Comparison of ENCODE assay signal across 10 mouse cellular contexts in genomic region chr1:138840440-138841305, GRCm38 (mm10). TPM values are rescaled to one million over a fixed set of nuclear protein-coding genes. Genes with fewer than 3 reads are reported as not detected.
A peak's percentile ranks its signal among the peaks of the same experiment; 100 is the strongest.
DNase-seq lines count a peak whose midpoint lies in the region; ATAC-seq and TF ChIP-seq lines count a peak whose summit lies in the region.
"Had no signal": no experiment of that assay in that cellular context is flagged by ENCODE, and none has a peak within 500 bp of the region (broad histone marks: within the 10 kb centered on the region; RNA-seq: fewer than 3 reads in every experiment).

No protein-coding gene starts in this region.

- ATAC-seq in intestine, embryonic 14.5 days (replicated peaks; ENCODE audit: low FRiP score, low TSS enrichment, low read depth): no peak
- ATAC-seq in intestine, embryonic 16.5 days: no peak
- ATAC-seq in embryonic facial prominence, embryonic 11.5 days (replicated peaks; ENCODE audit: insufficient number of reproducible peaks, low FRiP score, low TSS enrichment, low read depth): no peak
- no peak for ATAC-seq in hindbrain, embryonic 12.5 days (ENCODE audit: low FRiP score)

- no peaks in the 10 kb centered on the region for H3K36me3 ChIP-seq in intestine, embryonic 14.5 days (ENCODE audit: control insufficient read depth, insufficient read depth, low read length)
- no peaks in the 10 kb centered on the region for H3K36me3 ChIP-seq in intestine, embryonic 16.5 days (ENCODE audit: control insufficient read depth, insufficient read depth, low read length)
- H3K36me3 ChIP-seq in embryonic facial prominence, embryonic 11.5 days (replicated peaks; ENCODE audit: control insufficient read depth, insufficient read depth, low read depth, low read length): no peaks in the 10 kb centered on the region
- H3K36me3 ChIP-seq in hindbrain, embryonic 12.5 days: no peaks in the 10 kb centered on the region
- no peaks in the 10 kb centered on the region for H3K36me3 ChIP-seq in myocyte (ENCODE audit: control insufficient read depth, insufficient read depth)
- H3K36me3 ChIP-seq: liver, embryonic 15.5 days had no signal

- H3K4me3 ChIP-seq in intestine, embryonic 14.5 days (ENCODE audit: low read depth, low read length): 0 out of 2 replicates have a peak overlapping the region, but pooled peaks have one; percentile 23
- H3K4me3 ChIP-seq in intestine, embryonic 16.5 days (ENCODE audit: low read length): no peak overlapping the region; the same call in 1 of the 2 replicates
- no peak overlapping the region for H3K4me3 ChIP-seq in embryonic facial prominence, embryonic 11.5 days (ENCODE audit: low read depth, low read length)
- H3K4me3 ChIP-seq in hindbrain, embryonic 12.5 days: peak overlapping the region; percentile 41
- H3K4me3 ChIP-seq in myocyte: peak overlapping the region; percentile 44
- H3K4me3 ChIP-seq in gastrocnemius, adult 2 months: no peak overlapping the region

- H3K27ac ChIP-seq in intestine, embryonic 14.5 days (ENCODE audit: low read depth): no peak overlapping the region
- no peak overlapping the region for H3K27ac ChIP-seq in intestine, embryonic 16.5 days (ENCODE audit: low read length)
- H3K27ac ChIP-seq in embryonic facial prominence, embryonic 11.5 days (replicated peaks; ENCODE audit: low read depth, low read length): no peak overlapping the region
- peak overlapping the region; percentile 76 for H3K27ac ChIP-seq in hindbrain, embryonic 12.5 days
- no peak overlapping the region for H3K27ac ChIP-seq in gastrocnemius, adult 2 months
- H3K27ac ChIP-seq: liver, embryonic 15.5 days had no signal

- no peak overlapping the region for H3ac ChIP-seq in myocyte (ENCODE audit: control insufficient read depth, insufficient read length)

- H3K9me3 ChIP-seq in intestine, embryonic 14.5 days (ENCODE audit: control insufficient read depth, low read length): no peaks in the 10 kb centered on the region
- no peaks in the 10 kb centered on the region for H3K9me3 ChIP-seq in intestine, embryonic 16.5 days (ENCODE audit: control insufficient read depth, low read length)
- no peaks in the 10 kb centered on the region for H3K9me3 ChIP-seq in embryonic facial prominence, embryonic 11.5 days (replicated peaks; ENCODE audit: control insufficient read depth, low read length)
- no peaks in the 10 kb centered on the region for H3K9me3 ChIP-seq in hindbrain, embryonic 12.5 days (replicated peaks)
- H3K9me3 ChIP-seq: liver, embryonic 15.5 days had no signal

- H3K27me3 ChIP-seq in intestine, embryonic 14.5 days (replicated peaks; ENCODE audit: control insufficient read depth, insufficient read depth, low read length): peaks cover 95% of the 10 kb centered on the region
- peaks cover 69% of the 10 kb centered on the region for H3K27me3 ChIP-seq in intestine, embryonic 16.5 days (replicated peaks; ENCODE audit: control insufficient read depth, insufficient read depth, low read length)
- peaks cover 53% of the 10 kb centered on the region for H3K27me3 ChIP-seq in embryonic facial prominence, embryonic 11.5 days (ENCODE audit: control insufficient read depth, insufficient read depth, low read length)
- peaks cover 72% of the 10 kb centered on the region for H3K27me3 ChIP-seq in hindbrain, embryonic 12.5 days
- no peaks in the 10 kb centered on the region for H3K27me3 ChIP-seq in myocyte (ENCODE audit: control insufficient read depth, insufficient read depth, insufficient read length)

- intact Hi-C loops in gastrocnemius, adult 2 months (cut with DNase I): no loop called here

- TF ChIP-seq POLR2A in myocyte (IDR thresholded peaks at IDR 0.05; ENCODE audit: insufficient read length, low read depth): no peak

- no peak overlapping the region for H3K9ac ChIP-seq in intestine, embryonic 14.5 days (ENCODE audit: low read length)
- no peak overlapping the region for H3K9ac ChIP-seq in intestine, embryonic 16.5 days (ENCODE audit: low read depth, low read length)
- H3K9ac ChIP-seq in embryonic facial prominence, embryonic 11.5 days (replicated peaks; ENCODE audit: low read length): no peak overlapping the region
- H3K9ac ChIP-seq in hindbrain, embryonic 12.5 days: peak overlapping the region; percentile 62
- H3K9ac ChIP-seq: liver, embryonic 15.5 days had no signal

- H3K4me2 ChIP-seq in intestine, embryonic 14.5 days (ENCODE audit: low read length): no peak overlapping the region; the same call in 1 of the 2 replicates
- no peak overlapping the region for H3K4me2 ChIP-seq in intestine, embryonic 16.5 days (ENCODE audit: low read depth, low read length)
- H3K4me2 ChIP-seq in embryonic facial prominence, embryonic 11.5 days (ENCODE audit: low read depth, low read length): no peak overlapping the region
- peak overlapping the region; percentile 59 for H3K4me2 ChIP-seq in hindbrain, embryonic 12.5 days (replicated peaks)
- peak overlapping the region; percentile 75 for H3K4me2 ChIP-seq in myocyte (ENCODE audit: low read depth)

- H3K79me2 ChIP-seq in myocyte (ENCODE audit: control insufficient read depth, insufficient read depth): no peaks in the 10 kb centered on the region

- 0 out of 2 replicates have a peak, but pooled peaks cover 3% of the 10 kb centered on the region for H3K4me1 ChIP-seq in intestine, embryonic 14.5 days (replicated peaks; ENCODE audit: control insufficient read depth, insufficient read depth, low read length)
- H3K4me1 ChIP-seq in intestine, embryonic 16.5 days (ENCODE audit: control insufficient read depth, insufficient read depth, low read length): peaks cover 18% of the 10 kb centered on the region
- H3K4me1 ChIP-seq in embryonic facial prominence, embryonic 11.5 days (ENCODE audit: control insufficient read depth, insufficient read depth, low read length): no peaks in the 10 kb centered on the region
- H3K4me1 ChIP-seq in hindbrain, embryonic 12.5 days: peaks cover 29% of the 10 kb centered on the region

- peak; percentile 64 for DNase-seq in intestine, embryonic 14.5 days (ENCODE audit: low spot score)
- DNase-seq in embryonic facial prominence, embryonic 11.5 days (ENCODE audit: low spot score): peak; percentile 46
- DNase-seq in cerebellum, adult 11 months: no peak
- no peak for DNase-seq in gastrocnemius, adult 2 months
- no peak for DNase-seq in ovary, postnatal 14 days (ENCODE audit: low spot score)
- DNase-seq: adrenal gland, postnatal 14 days had no signal

- no peak for TF ChIP-seq CTCF in gastrocnemius, adult 2 months (IDR thresholded peaks at IDR 0.05)

- WGBS in intestine, embryonic 14.5 days: 5% methylated on average over 25 of the region's 25 CpGs
- 11% methylated on average over 25 of the region's 25 CpGs for WGBS in intestine, embryonic 16.5 days
- 4% methylated on average over 25 of the region's 25 CpGs for WGBS in embryonic facial prominence, embryonic 11.5 days
- 6% methylated on average over 25 of the region's 25 CpGs for WGBS in hindbrain, embryonic 12.5 days

TF ChIP-seq in myocyte, 11 proteins besides CTCF, POLR2A, EP300 and RAD21:
- TF ChIP-seq MYOG (IDR thresholded peaks at IDR 0.05; ENCODE audit: control insufficient read depth in 1 of 3, insufficient read depth in 1 of 3, insufficient read length in 2 of 3, low read depth in 2 of 3) (no peak), POLR2AphosphoS2 (IDR thresholded peaks at IDR 0.05; ENCODE audit: insufficient read length, low read depth) (no peak), MYOD1 (IDR thresholded peaks at IDR 0.05; ENCODE audit: control insufficient read depth in 1 of 3, insufficient read length in 2 of 3, low read depth in 2 of 3) (no peak), USF1 (IDR thresholded peaks at IDR 0.05; ENCODE audit: low read depth) (no peak), TCF3 (IDR thresholded peaks at IDR 0.05; ENCODE audit: insufficient read length, low read depth) (no peak), TCF12 (IDR thresholded peaks at IDR 0.05; ENCODE audit: insufficient read depth, poor library complexity, severe bottlenecking) (no peak), MAX (IDR thresholded peaks at IDR 0.05; ENCODE audit: low read depth) (no peak), CEBPB (IDR thresholded peaks at IDR 0.05; ENCODE audit: insufficient read depth, poor library complexity, severe bottlenecking) (no peak), E2F4 (IDR thresholded peaks at IDR 0.05; ENCODE audit: insufficient read depth) (no peak), REST (IDR thresholded peaks at IDR 0.05; ENCODE audit: insufficient read depth, insufficient read length) (no peak)

RNA-seq across cellular contexts. Expression of gene Lhx9, which starts 7.7 kb away (rescaled TPM):
- polyA plus RNA-seq in intestine, embryonic 14.5 days (2014; fragmentation: Nextera tagmentation; extraction: Ambion mirVana): 0.05 TPM in 1 of 2 replicates, not detected in the other
- 0.06 TPM in 1 of 2 replicates, not detected in the other for polyA plus RNA-seq in intestine, embryonic 16.5 days (2015; fragmentation: Nextera tagmentation; extraction: Ambion mirVana)
- polyA plus RNA-seq in embryonic facial prominence, embryonic 11.5 days (2014; fragmentation: Nextera tagmentation; extraction: Ambion mirVana): 2.0 and 2.1 TPM in 2 replicates
- 22.7 and 25.8 TPM in 2 replicates for polyA plus RNA-seq in hindbrain, embryonic 12.5 days (2016; fragmentation: Nextera tagmentation; extraction: Ambion mirVana)
- 0.14 TPM for polyA plus RNA-seq in myocyte (2012; fragmentation: generic; extraction: Trizol)
- not detected for total RNA-seq in gastrocnemius, adult 2 months (2021)

RNA-seq across cellular contexts. Expression of gene 2310009B15Rik, which starts 16.0 kb away (rescaled TPM):
- polyA plus RNA-seq in intestine, embryonic 14.5 days (2014; fragmentation: Nextera tagmentation; extraction: Ambion mirVana): 43.9 and 46.1 TPM in 2 replicates
- polyA plus RNA-seq in intestine, embryonic 16.5 days (2015; fragmentation: Nextera tagmentation; extraction: Ambion mirVana): 28.1 and 32.0 TPM in 2 replicates
- 39.5 and 44.6 TPM in 2 replicates for polyA plus RNA-seq in embryonic facial prominence, embryonic 11.5 days (2014; fragmentation: Nextera tagmentation; extraction: Ambion mirVana)
- polyA plus RNA-seq in hindbrain, embryonic 12.5 days (2016; fragmentation: Nextera tagmentation; extraction: Ambion mirVana): 41.5 and 46.2 TPM in 2 replicates
- polyA plus RNA-seq in myocyte (2012; fragmentation: generic; extraction: Trizol): 66.0 TPM
- total RNA-seq in gastrocnemius, adult 2 months (2021): 10 to 100 TPM; 14.6 to 15.6 TPM

Comparison
In these comparisons a context has a peak if more than half of its experiments do, and no peak if none do; other contexts are left out.
1. H3K4me3 ChIP-seq: peak in intestine, embryonic 14.5 days (single experiment), hindbrain, embryonic 12.5 days (single experiment) and myocyte (single experiment); none in intestine, embryonic 16.5 days (single experiment), embryonic facial prominence, embryonic 11.5 days (single experiment) and gastrocnemius, adult 2 months (single experiment).
2. DNase-seq: peak in intestine, embryonic 14.5 days (single experiment) and embryonic facial prominence, embryonic 11.5 days (single experiment); none in cerebellum, adult 11 months (single experiment), gastrocnemius, adult 2 months (single experiment) and ovary, postnatal 14 days (single experiment).
3. H3K4me2 ChIP-seq: peak in hindbrain, embryonic 12.5 days (single experiment) and myocyte (single experiment); none in intestine, embryonic 14.5 days (single experiment), intestine, embryonic 16.5 days (single experiment) and embryonic facial prominence, embryonic 11.5 days (single experiment).